Mouse (Mus musculus) hindbrain, embryonic 11.5 days (tissue): ENCODE measurements around the gene Efcc1. TPM values are rescaled to one million over a fixed set of nuclear protein-coding genes. Genes with fewer than 3 reads are reported as not detected.

Experiments
- ATAC-seq: fragments of 200-750 bp; cut with Nextera tagmentation; 2 replicates; pipeline ENCODE4 v1.8.0; 2017; ENCODE audit warnings: mild to moderate bottlenecking, moderate TSS enrichment, moderate library complexity; ENCODE audit not compliant: low FRiP score
- DNase-seq: peaks from one replicate; pipeline ENCODE4 v3.0.0-alpha.2; 2015; ENCODE audit warnings: low spot score
- H3K27ac ChIP-seq: fragments of 300-500 bp; sonication (generic); 2 replicates; pipeline ENCODE4 v1.5.1; 2014; ENCODE audit warnings: mild to moderate bottlenecking, low read depth, low read length
- H3K27me3 ChIP-seq: fragments of 300-500 bp; sonication (generic); 2 replicates; pipeline ENCODE4 v1.6.1; 2014; ENCODE audit warnings: mild to moderate bottlenecking, low read length, moderate library complexity, mixed read lengths; ENCODE audit not compliant: control insufficient read depth, insufficient read depth
- H3K36me3 ChIP-seq: fragments of 300-500 bp; sonication (generic); 2 replicates; pipeline ENCODE4 v1.6.1; 2014; ENCODE audit warnings: mild to moderate bottlenecking, low read length, moderate library complexity, mixed read lengths; ENCODE audit not compliant: control insufficient read depth, insufficient read depth
- H3K4me1 ChIP-seq: fragments of 300-500 bp; sonication (generic); replicated peaks from 2 replicates; pipeline ENCODE4 v1.6.1; 2014; ENCODE audit warnings: low read length, mixed read lengths; ENCODE audit not compliant: control insufficient read depth, insufficient read depth
- H3K4me2 ChIP-seq: fragments of 300-500 bp; sonication (generic); replicated peaks from 2 replicates; pipeline ENCODE4 v1.6.1; 2014; ENCODE audit warnings: mild to moderate bottlenecking, low read depth, low read length
- H3K4me3 ChIP-seq: fragments of 300-500 bp; sonication (generic); 2 replicates; pipeline ENCODE4 v1.5.1; 2014; ENCODE audit warnings: low read depth, low read length
- H3K9ac ChIP-seq: fragments of 300-500 bp; sonication (generic); 2 replicates; pipeline ENCODE4 v1.6.1; 2014; ENCODE audit warnings: low read depth, low read length
- H3K9me3 ChIP-seq: fragments of 300-500 bp; sonication (generic); 2 replicates; pipeline ENCODE4 v1.6.1; 2016; ENCODE audit warnings: low read length; ENCODE audit not compliant: control insufficient read depth
- WGBS: fragments of 180-500 bp; shearing (Covaris S2); extraction: QIAGEN DNeasy Blood & Tissue Kit; methylation state at CpG from one replicate; pipeline ENCODE4 v1.1.7; 2014; 5-methylcytosine and 5-hydroxymethylcytosine counted together
- polyA plus RNA-seq: library from polyadenylated mRNA; unstranded; fragments of >200 nt; fragmentation: Nextera tagmentation; extraction: Ambion mirVana; gene quantifications from 2 replicates; pipeline ENCODE4 v1.2.1, GENCODE M21; 2014

Efcc1 gene
- polyA plus RNA-seq, 1 experiment from 2014 or later: 7.7 TPM

DNA sequence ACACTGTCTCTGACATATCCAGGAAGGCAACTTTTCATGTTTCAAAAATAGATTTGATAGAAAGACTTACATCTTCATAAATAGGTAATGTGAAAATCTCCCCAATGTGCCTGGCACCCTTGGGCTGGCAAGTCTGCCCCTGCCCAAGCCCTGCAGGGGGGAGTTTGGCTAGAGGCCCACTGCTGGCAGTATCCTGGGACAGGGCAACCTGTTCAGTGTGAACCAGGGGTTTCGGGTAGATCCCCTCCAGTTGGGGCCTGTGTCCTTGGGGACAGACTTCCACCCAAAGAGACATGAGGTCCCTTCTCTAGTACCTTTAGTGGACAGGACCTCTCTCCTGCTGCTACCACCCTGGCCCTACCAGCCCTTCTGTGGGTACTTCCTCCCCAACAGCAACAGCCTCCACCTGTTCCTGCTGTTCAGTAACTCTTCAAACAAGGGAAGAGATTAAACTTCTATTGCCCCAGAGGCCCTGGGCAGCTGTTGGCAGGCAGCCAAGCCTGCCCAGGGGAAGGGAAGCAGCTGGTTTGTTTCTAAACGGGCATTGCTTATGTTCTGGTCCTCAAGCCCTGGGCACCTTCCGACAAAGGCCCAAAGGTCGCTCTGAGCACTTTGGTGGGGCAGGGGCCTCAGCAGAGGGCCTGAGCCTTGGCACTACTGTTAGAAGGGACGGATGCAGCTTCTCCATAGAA, 58.4 kb downstream of the Efcc1 start:
- Histone ChIP-seq H3K9ac (no peak overlapping the region), H3K27ac (no peak overlapping the region), H3K4me3 (no peak overlapping the region), H3K4me2 (no peak overlapping the region), H3K4me1 (no peaks in the 10 kb centered on the region), H3K36me3 (no peaks in the 10 kb centered on the region), H3K9me3 (no peaks in the 10 kb centered on the region), H3K27me3 (no peaks in the 10 kb centered on the region)
- DNase-seq (no peak), ATAC-seq (no peak)
- 70% methylated on average over 5 of the region's 5 CpGs for WGBS

DNA sequence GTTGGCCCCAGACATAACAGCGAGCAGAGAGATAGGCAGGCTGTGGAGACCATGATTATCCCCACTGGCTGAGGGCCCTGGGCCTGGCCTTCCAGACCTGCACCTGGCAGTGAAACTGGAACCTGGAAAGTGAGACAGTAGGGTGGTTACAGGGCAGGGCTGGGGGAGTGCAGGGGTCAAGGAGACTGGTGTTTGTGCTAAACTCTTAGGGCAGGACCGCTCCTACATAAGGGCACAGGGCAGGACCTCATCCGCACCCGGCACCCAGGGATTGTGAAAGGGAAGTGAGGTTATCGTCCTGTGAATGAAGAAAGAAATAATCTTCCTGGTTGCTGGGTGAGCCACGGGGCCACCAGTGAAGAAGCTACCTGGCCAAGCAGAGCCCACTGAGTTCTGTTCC, 59.1 kb downstream of the Efcc1 start:
- Histone ChIP-seq H3K9ac (no peak overlapping the region), H3K36me3 (no peaks in the 10 kb centered on the region), H3K27me3 (no peaks in the 10 kb centered on the region), H3K4me2 (no peak overlapping the region), H3K4me1 (no peaks in the 10 kb centered on the region), H3K4me3 (no peak overlapping the region), H3K27ac (no peak overlapping the region), H3K9me3 (no peaks in the 10 kb centered on the region)
- no peak for ATAC-seq
- no peak for DNase-seq
- 96% methylated on average over 6 of the region's 6 CpGs for WGBS

DNA sequence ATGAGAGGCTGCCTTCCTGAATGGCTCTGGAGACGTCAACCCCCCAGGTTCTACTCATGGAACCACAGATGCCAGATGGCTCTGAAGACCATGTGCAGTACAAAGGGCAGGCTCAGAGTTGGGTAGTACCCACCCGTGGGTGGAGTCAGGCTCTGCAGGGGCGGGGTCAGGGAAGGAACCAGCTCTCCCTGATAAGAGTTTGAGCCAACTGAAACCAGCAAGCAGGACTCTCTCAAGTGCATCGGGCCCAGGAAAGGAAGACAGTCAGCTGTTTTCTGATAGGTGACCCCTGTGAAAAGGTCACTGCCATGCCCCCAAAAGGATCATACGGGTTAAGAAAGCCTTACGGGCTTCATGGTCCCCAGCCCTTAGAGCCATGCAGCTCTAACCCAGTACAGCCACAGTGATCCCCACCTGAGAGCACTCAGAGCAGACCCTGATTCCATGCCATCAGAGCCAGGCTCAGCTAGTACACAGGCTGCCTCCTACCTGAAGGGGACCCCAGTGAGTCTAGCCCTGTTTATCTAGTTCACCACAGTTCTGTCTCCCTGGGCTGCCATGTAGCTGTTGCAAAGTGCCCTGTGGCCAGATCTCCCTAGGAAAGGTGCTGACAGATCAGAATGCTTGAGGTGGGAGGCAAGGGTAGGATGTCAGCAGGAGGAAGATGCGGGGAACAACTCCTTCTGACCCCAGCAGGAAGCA, 60.3 kb downstream of the Efcc1 start:
- H3K27ac ChIP-seq: no peak overlapping the region
- H3K9me3 ChIP-seq: no peaks in the 10 kb centered on the region
- H3K9ac ChIP-seq: no peak overlapping the region
- ATAC-seq (no peak), DNase-seq (no peak)
- H3K4me3 ChIP-seq: no peak overlapping the region
- no peaks in the 10 kb centered on the region for H3K4me1 ChIP-seq
- no peak overlapping the region for H3K4me2 ChIP-seq
- no peaks in the 10 kb centered on the region for H3K27me3 ChIP-seq
- WGBS: 76% methylated on average over 7 of the region's 7 CpGs
- no peaks in the 10 kb centered on the region for H3K36me3 ChIP-seq

DNA sequence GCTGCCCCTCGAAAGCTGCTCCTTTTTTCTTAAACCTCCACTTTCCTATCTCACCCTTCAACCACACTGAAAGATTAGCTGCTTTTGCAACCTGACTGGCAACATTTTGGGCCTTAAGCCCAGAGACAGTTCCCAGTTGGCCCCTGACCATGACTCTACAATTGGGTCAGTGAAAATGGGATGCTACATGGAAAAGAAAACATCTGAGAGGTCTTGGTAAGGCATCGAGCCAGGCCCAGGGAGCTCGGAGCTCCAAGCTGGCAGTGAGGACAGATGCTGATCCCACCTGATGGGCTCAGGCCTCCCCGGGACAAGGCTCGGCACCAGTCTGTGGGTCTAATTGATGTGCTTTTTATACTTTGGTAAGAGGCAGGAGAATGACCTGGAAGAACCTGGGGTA, 61.2 kb downstream of the Efcc1 start:
- Histone ChIP-seq H3K36me3 (no peaks in the 10 kb centered on the region), H3K4me1 (no peaks in the 10 kb centered on the region), H3K27ac (no peak overlapping the region), H3K9ac (no peak overlapping the region), H3K4me3 (no peak overlapping the region), H3K4me2 (no peak overlapping the region), H3K9me3 (no peaks in the 10 kb centered on the region), H3K27me3 (no peaks in the 10 kb centered on the region)
- WGBS: 93% methylated on average over 5 of the region's 5 CpGs
- no peak for ATAC-seq
- DNase-seq: no peak

DNA sequence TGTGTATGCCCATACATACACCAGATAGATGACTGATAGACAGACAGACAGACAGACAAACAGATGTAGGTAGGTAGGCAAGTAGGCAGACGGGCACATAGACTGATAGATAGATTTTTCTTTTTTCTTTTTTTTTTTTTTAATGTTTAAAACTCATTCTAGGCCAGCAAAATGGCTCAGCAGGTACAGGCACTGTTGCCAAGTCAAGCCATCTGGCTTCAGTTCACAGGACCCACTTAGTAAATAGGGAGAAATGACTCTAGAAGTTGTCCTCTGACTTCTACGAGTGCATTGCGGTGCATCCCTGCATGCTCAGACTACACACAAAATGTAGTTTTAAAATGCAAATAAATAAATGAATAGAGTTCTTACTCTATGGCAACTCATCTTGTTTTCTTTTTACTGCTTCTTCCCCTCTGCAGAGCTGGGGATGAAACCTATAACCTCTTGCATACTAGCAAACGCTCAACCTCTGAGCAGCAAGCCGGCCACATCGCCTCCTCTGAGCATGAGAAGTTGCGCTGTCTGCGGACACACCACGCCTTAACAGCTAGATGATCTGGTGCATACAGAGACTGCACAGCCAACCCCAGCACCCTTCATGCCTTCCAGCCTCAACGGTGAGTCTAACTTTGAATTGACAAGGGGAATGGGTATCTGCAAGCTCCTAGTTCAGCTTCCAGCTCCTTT, 63.3 kb downstream of the Efcc1 start:
- Histone ChIP-seq H3K9me3 (no peaks in the 10 kb centered on the region), H3K4me1 (no peaks in the 10 kb centered on the region), H3K4me3 (no peak overlapping the region), H3K27ac (no peak overlapping the region), H3K27me3 (no peaks in the 10 kb centered on the region), H3K9ac (no peak overlapping the region), H3K36me3 (no peaks in the 10 kb centered on the region), H3K4me2 (no peak overlapping the region)
- ATAC-seq (no peak), DNase-seq (no peak)
- 89% methylated on average over 10 of the region's 10 CpGs for WGBS

DNA sequence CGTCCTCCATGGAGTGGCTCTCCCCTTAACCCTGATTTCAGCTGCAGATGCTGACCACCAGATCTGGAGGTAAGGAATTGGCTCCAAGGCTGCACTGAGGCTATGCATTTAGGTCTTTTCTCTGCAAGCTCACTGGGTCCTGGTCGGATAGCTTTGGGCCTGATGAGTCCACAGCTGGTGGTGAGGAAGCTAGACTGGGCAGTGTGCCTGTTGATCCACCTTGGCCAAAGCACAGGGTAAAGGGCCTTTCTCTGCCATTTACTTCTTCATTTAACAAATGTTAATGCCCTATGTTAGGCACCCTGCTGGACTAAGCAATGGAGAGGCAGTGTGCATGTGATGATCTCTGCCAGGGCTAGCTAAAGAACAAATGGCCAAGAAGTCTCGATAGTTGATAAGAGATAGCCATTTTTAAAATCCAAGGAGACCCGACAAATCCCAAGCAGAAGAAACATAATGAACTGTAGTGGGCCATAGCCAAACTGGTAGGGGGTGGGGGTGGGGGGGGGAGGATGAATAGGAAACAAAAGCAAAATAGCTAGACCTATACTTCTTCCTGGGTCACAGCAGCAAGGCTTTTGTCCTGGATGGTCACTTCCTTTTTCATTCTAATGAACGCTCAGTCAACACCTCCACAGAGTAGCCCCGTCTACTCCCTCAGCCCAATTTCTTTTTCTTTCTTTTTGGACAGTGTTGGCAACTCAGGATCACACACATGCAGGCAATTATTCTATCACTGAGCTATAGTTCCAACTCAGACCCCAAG, 64.9 kb downstream of the Efcc1 start:
- H3K4me1 ChIP-seq: no peaks in the 10 kb centered on the region
- no peak overlapping the region for H3K4me2 ChIP-seq
- ATAC-seq (no peak), DNase-seq (no peak)
- H3K36me3 ChIP-seq: no peaks in the 10 kb centered on the region
- no peak overlapping the region for H3K27ac ChIP-seq
- H3K27me3 ChIP-seq: no peaks in the 10 kb centered on the region
- H3K9ac ChIP-seq: no peak overlapping the region
- H3K4me3 ChIP-seq: no peak overlapping the region
- 51% methylated on average over 6 of the region's 6 CpGs for WGBS
- no peaks in the 10 kb centered on the region for H3K9me3 ChIP-seq

DNA sequence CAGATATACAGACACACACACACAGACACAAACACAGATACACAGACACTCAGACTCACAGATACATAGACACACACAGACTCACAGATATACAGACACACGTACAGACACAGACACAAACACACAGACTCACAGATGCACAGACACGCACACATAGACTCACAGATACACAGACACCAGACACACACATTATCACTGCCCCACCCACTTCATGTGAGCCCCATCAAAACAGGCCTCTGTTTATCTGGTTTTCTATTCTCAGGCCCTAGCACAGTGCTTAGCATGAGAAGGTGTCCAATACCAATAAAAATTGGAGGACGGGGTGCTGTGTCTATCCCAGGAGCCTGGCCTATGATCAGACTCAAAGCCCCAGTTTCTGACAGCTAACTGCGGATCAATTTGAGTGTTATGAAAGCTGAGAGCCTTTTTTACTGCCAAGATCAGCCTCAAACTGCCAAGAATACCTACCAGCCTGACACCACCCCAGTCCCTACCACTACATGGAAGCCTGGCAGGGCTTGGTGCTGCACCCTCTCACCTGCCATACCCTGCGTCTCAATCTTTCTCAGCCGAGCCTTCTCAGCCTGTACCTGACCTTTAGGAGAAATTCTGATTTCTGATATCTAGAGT, 65.7 kb downstream of the Efcc1 start:
- WGBS: 88% methylated on average over 6 of the region's 6 CpGs
- H3K36me3 ChIP-seq: no peaks in the 10 kb centered on the region
- H3K4me3 ChIP-seq: no peak overlapping the region
- no peak for ATAC-seq
- no peaks in the 10 kb centered on the region for H3K9me3 ChIP-seq
- no peaks in the 10 kb centered on the region for H3K27me3 ChIP-seq
- no peak for DNase-seq
- no peak overlapping the region for H3K27ac ChIP-seq
- no peak overlapping the region for H3K9ac ChIP-seq
- H3K4me1 ChIP-seq: no peaks in the 10 kb centered on the region
- no peak overlapping the region for H3K4me2 ChIP-seq

DNA sequence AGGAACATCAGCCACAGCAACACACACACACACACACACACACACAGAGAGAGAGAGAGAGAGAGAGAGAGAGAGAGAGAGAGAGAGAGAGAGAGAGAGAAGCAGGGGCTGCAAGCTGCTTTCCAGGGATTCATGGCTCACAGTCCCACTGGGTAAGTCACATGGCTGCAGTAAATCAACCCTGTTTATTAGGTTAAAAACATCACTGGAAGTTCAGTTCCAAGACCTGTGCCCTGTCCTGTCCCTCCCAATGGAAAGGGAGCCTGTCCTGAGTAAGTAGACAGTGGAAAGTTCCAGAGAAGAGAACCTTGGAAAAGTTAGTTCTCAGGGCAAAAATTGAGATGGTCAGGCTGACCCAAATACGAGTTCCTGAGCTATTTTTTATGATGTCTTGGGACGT, 66.7 kb downstream of the Efcc1 start:
- Histone ChIP-seq H3K9ac (no peak overlapping the region), H3K4me3 (no peak overlapping the region), H3K36me3 (no peaks in the 10 kb centered on the region), H3K4me2 (no peak overlapping the region), H3K4me1 (no peaks in the 10 kb centered on the region), H3K27ac (no peak overlapping the region), H3K9me3 (no peaks in the 10 kb centered on the region), H3K27me3 (no peaks in the 10 kb centered on the region)
- 39% methylated on average over 2 of the region's 2 CpGs for WGBS
- DNase-seq (no peak), ATAC-seq (no peak)
